Mouse (Mus musculus) midbrain, embryonic 14.5 days (tissue): Measurements from ENCODE around the gene Nr4a1. TPM values are rescaled to one million over a fixed set of nuclear protein-coding genes. Genes with fewer than 3 reads are reported as not detected.

ENCODE experiments used
- ATAC-seq: fragments of 200-750 bp; cut with Nextera tagmentation; 2 replicates; pipeline ENCODE4 v1.8.0; 2017; ENCODE audit warnings: moderate number of reproducible peaks, moderate library complexity; ENCODE audit not compliant: low FRiP score, low TSS enrichment
- DNase-seq: peaks from one replicate; pipeline ENCODE4 v3.0.0-alpha.2; 2015
- H3K27ac ChIP-seq: fragments of 300-500 bp; sonication (generic); replicated peaks from 2 replicates; pipeline ENCODE4 v1.5.1; 2014; ENCODE audit warnings: mild to moderate bottlenecking, low read depth, low read length, moderate library complexity
- H3K27me3 ChIP-seq: fragments of 300-500 bp; sonication (generic); 2 replicates; pipeline ENCODE4 v1.6.1; 2014; ENCODE audit warnings: low read length, control low read depth, mixed read lengths; ENCODE audit not compliant: control insufficient read depth, insufficient read depth
- H3K36me3 ChIP-seq: fragments of 300-500 bp; sonication (generic); 2 replicates; pipeline ENCODE4 v1.6.1; 2014; ENCODE audit warnings: low read length, control low read depth; ENCODE audit not compliant: control insufficient read depth, insufficient read depth
- H3K4me1 ChIP-seq: fragments of 300-500 bp; sonication (generic); 2 replicates; pipeline ENCODE4 v1.6.1; 2014; ENCODE audit warnings: mild to moderate bottlenecking, antibody characterized with exemption, low read length, control low read depth; ENCODE audit not compliant: control insufficient read depth, insufficient read depth
- H3K4me2 ChIP-seq: fragments of 300-500 bp; sonication (generic); 2 replicates; pipeline ENCODE4 v1.6.1; 2014; ENCODE audit warnings: mild to moderate bottlenecking, low read length, moderate library complexity
- H3K4me3 ChIP-seq: fragments of 300-500 bp; sonication (generic); replicated peaks from 2 replicates; pipeline ENCODE4 v1.5.1; 2014; ENCODE audit warnings: low read depth, low read length
- H3K9ac ChIP-seq: fragments of 300-500 bp; sonication (generic); replicated peaks from 2 replicates; pipeline ENCODE4 v1.6.1; 2014; ENCODE audit warnings: mild to moderate bottlenecking, low read length, moderate library complexity
- H3K9me3 ChIP-seq: fragments of 300-500 bp; sonication (generic); 2 replicates; pipeline ENCODE4 v1.6.1; 2016; ENCODE audit warnings: low read length, control low read depth, mixed read lengths; ENCODE audit not compliant: control insufficient read depth
- WGBS: fragments of 180-500 bp; shearing (Covaris S2); extraction: QIAGEN DNeasy Blood & Tissue Kit; methylation state at CpG from one replicate; pipeline ENCODE4 v1.1.7; 2014; 5-methylcytosine and 5-hydroxymethylcytosine counted together
- polyA plus RNA-seq: library from polyadenylated mRNA; unstranded; fragments of >200 nt; fragmentation: Nextera tagmentation; extraction: Ambion mirVana; gene quantifications from 2 replicates; pipeline ENCODE4 v1.2.1, GENCODE M21; 2014

The Nr4a1 gene
- polyA plus RNA-seq, 1 experiment from 2014 or later: 2.9 TPM

- peak overlapping the region; percentile 77 for H3K4me2 ChIP-seq
- H3K27me3 ChIP-seq: peaks cover 28% of the 10 kb centered on the region
- ATAC-seq: no peak
- no peaks in the 10 kb centered on the region for H3K9me3 ChIP-seq
- WGBS: 6% methylated on average over 25 of the region's 25 CpGs
- H3K4me1 ChIP-seq: peaks cover 9% of the 10 kb centered on the region; the same call in 1 of the 2 replicates
- H3K4me3 ChIP-seq: peak overlapping the region; percentile 43
- H3K9ac ChIP-seq: peak overlapping the region; percentile 54; the same call in 1 of the 2 replicates
- peaks cover 12% of the 10 kb centered on the region; the same call in 1 of the 2 replicates for H3K36me3 ChIP-seq
- DNase-seq: no peak
- H3K27ac ChIP-seq: no peak overlapping the region
These were observed 13.3 kb downstream of the Nr4a1 start for GRCm38 (mm10) chr15:101267053-101268032.

GRCm38 (mm10) chr15:101270101-101270820, 16.2 kb downstream of the Nr4a1 start:
- WGBS: 92% methylated on average over 29 of the region's 29 CpGs
- H3K4me3 ChIP-seq: no peak overlapping the region
- H3K4me1 ChIP-seq: peaks cover 9% of the 10 kb centered on the region; the same call in 1 of the 2 replicates
- H3K9me3 ChIP-seq: no peaks in the 10 kb centered on the region
- H3K27me3 ChIP-seq: peaks cover 28% of the 10 kb centered on the region
- DNase-seq: no peak
- H3K4me2 ChIP-seq: no peak overlapping the region
- H3K27ac ChIP-seq: no peak overlapping the region
- H3K36me3 ChIP-seq: peaks cover 25% of the 10 kb centered on the region; the same call in 1 of the 2 replicates
- no peak for ATAC-seq
- H3K9ac ChIP-seq: no peak overlapping the region

GRCm38 (mm10) chr15:101271107-101271506, 17.0 kb downstream of the Nr4a1 start:
- no peaks in the 10 kb centered on the region for H3K9me3 ChIP-seq
- peaks cover 5% of the 10 kb centered on the region; the same call in 1 of the 2 replicates for H3K4me1 ChIP-seq
- no peak overlapping the region for H3K4me2 ChIP-seq
- no peak overlapping the region for H3K9ac ChIP-seq
- H3K27me3 ChIP-seq: peaks cover 19% of the 10 kb centered on the region
- WGBS: 85% methylated on average over 3 of the region's 3 CpGs
- ATAC-seq (no peak), DNase-seq (no peak)
- H3K27ac ChIP-seq: no peak overlapping the region
- peaks cover 25% of the 10 kb centered on the region; the same call in 1 of the 2 replicates for H3K36me3 ChIP-seq
- H3K4me3 ChIP-seq: no peak overlapping the region

- peaks cover 25% of the 10 kb centered on the region; the same call in 1 of the 2 replicates for H3K36me3 ChIP-seq
- H3K27me3 ChIP-seq: peaks cover 15% of the 10 kb centered on the region
- DNase-seq (no peak), ATAC-seq (no peak)
- H3K9me3 ChIP-seq: no peaks in the 10 kb centered on the region
- no peak overlapping the region for H3K27ac ChIP-seq
- H3K4me3 ChIP-seq: no peak overlapping the region
- H3K9ac ChIP-seq: no peak overlapping the region
- H3K4me2 ChIP-seq: no peak overlapping the region
- WGBS: 89% methylated on average over 15 of the region's 15 CpGs
- 0 out of 2 replicates have a peak, but pooled peaks cover 3% of the 10 kb centered on the region for H3K4me1 ChIP-seq
These were observed 17.4 kb downstream of the Nr4a1 start for GRCm38 (mm10) chr15:101271513-101271912.

GRCm38 (mm10) chr15:101274380-101274779, 20.3 kb downstream of the Nr4a1 start:
- no peaks in the 10 kb centered on the region for H3K27me3 ChIP-seq
- H3K9ac ChIP-seq: no peak overlapping the region
- H3K4me2 ChIP-seq: no peak overlapping the region
- H3K9me3 ChIP-seq: no peaks in the 10 kb centered on the region
- H3K36me3 ChIP-seq: peaks cover 25% of the 10 kb centered on the region; the same call in 1 of the 2 replicates
- H3K27ac ChIP-seq: no peak overlapping the region
- no peak overlapping the region for H3K4me3 ChIP-seq
- no peaks in the 10 kb centered on the region for H3K4me1 ChIP-seq
- DNase-seq (no peak), ATAC-seq (no peak)
- 79% methylated on average over 6 of the region's 6 CpGs for WGBS

GRCm38 (mm10) chr15:101277351-101277899, 23.4 kb downstream of the Nr4a1 start:
- Histone ChIP-seq H3K36me3 (0 out of 2 replicates have a peak, but pooled peaks cover 12% of the 10 kb centered on the region), H3K4me1 (no peaks in the 10 kb centered on the region), H3K9ac (no peak overlapping the region), H3K9me3 (no peaks in the 10 kb centered on the region), H3K4me3 (no peak overlapping the region), H3K4me2 (no peak overlapping the region), H3K27ac (no peak overlapping the region), H3K27me3 (no peaks in the 10 kb centered on the region)
- ATAC-seq (0 out of 2 replicates have a peak, but pooled peaks have one; percentile 24), DNase-seq (peak; percentile 59)
- WGBS: 13% methylated on average over 11 of the region's 11 CpGs

- H3K36me3 ChIP-seq: 0 out of 2 replicates have a peak, but pooled peaks cover 4% of the 10 kb centered on the region
- H3K4me1 ChIP-seq: peaks cover 3% of the 10 kb centered on the region; the same call in 1 of the 2 replicates
- no peak overlapping the region for H3K4me3 ChIP-seq
- no peak overlapping the region for H3K9ac ChIP-seq
- DNase-seq (no peak), ATAC-seq (no peak)
- no peak overlapping the region for H3K4me2 ChIP-seq
- H3K9me3 ChIP-seq: no peaks in the 10 kb centered on the region
- 65% methylated on average over 5 of the region's 5 CpGs for WGBS
- no peaks in the 10 kb centered on the region for H3K27me3 ChIP-seq
- H3K27ac ChIP-seq: no peak overlapping the region
These were observed 24.5 kb downstream of the Nr4a1 start for GRCm38 (mm10) chr15:101278589-101278988.

GRCm38 (mm10) chr15:101279430-101279999, 25.4 kb downstream of the Nr4a1 start:
- no peak overlapping the region for H3K9ac ChIP-seq
- H3K36me3 ChIP-seq: no peaks in the 10 kb centered on the region
- no peak overlapping the region for H3K27ac ChIP-seq
- 75% methylated on average over 12 of the region's 12 CpGs for WGBS
- ATAC-seq (no peak), DNase-seq (no peak)
- H3K9me3 ChIP-seq: no peaks in the 10 kb centered on the region
- H3K4me3 ChIP-seq: no peak overlapping the region
- no peak overlapping the region for H3K4me2 ChIP-seq
- H3K27me3 ChIP-seq: no peaks in the 10 kb centered on the region
- H3K4me1 ChIP-seq: peaks cover 3% of the 10 kb centered on the region; the same call in 1 of the 2 replicates
